Mouse (Mus musculus): ENCODE results near the gene Impg1. TPM values are rescaled to one million over a fixed set of nuclear protein-coding genes. Genes with fewer than 3 reads are reported as not detected.
"Not testable (repeated sequence)": the region's sequence is repeated elsewhere in the genome, so short reads cannot be mapped to it uniquely, and the experiment has no call there.

Impg1 gene
- polyA plus RNA-seq, 2 experiments from 2014 or later: 0.22 to 0.32 TPM

GRCm38 (mm10) chr9:80342520-80342919 is 122.8 kb downstream of the Impg1 start:
- no peak for ATAC-seq

- ATAC-seq: peak; percentile 44
Observed at GRCm38 (mm10) chr9:80341756-80342155, 123.5 kb downstream of the Impg1 start.

- no peak for ATAC-seq
Observed at GRCm38 (mm10) chr9:80340927-80341326, 124.4 kb downstream of the Impg1 start.

- ATAC-seq: no peak
Observed at GRCm38 (mm10) chr9:80338026-80338425, 127.3 kb downstream of the Impg1 start.

GRCm38 (mm10) chr9:80335660-80336357 is 129.5 kb downstream of the Impg1 start:
- no peak for ATAC-seq

- ATAC-seq: no peak
Observed at GRCm38 (mm10) chr9:80333998-80334605, 131.2 kb downstream of the Impg1 start.

- no peak for ATAC-seq
Observed at GRCm38 (mm10) chr9:80333466-80333865, 131.8 kb downstream of the Impg1 start.

- ATAC-seq: peak; percentile 84
Observed at GRCm38 (mm10) chr9:80332153-80332552, 133.1 kb downstream of the Impg1 start.

- ATAC-seq: not testable (repeated sequence)
Observed at GRCm38 (mm10) chr9:80321051-80321887, 144.0 kb downstream of the Impg1 start.

- ATAC-seq: peak; percentile 82
Observed at GRCm38 (mm10) chr9:80318027-80318426, 147.3 kb downstream of the Impg1 start.

GRCm38 (mm10) chr9:80315922-80316321 is 149.4 kb downstream of the Impg1 start:
- ATAC-seq: no peak

- peak; percentile 64 for ATAC-seq
Observed at GRCm38 (mm10) chr9:80313610-80314009, 151.7 kb downstream of the Impg1 start.

- ATAC-seq: no peak
Observed at GRCm38 (mm10) chr9:80307629-80308028, 157.7 kb downstream of the Impg1 start.

GRCm38 (mm10) chr9:80306853-80307252 is 158.4 kb downstream of the Impg1 start:
- no peak for ATAC-seq

GRCm38 (mm10) chr9:80306390-80306789 is 158.9 kb downstream of the Impg1 start:
- ATAC-seq: no peak

- no peak for ATAC-seq
Observed at GRCm38 (mm10) chr9:80303518-80303917, 161.8 kb downstream of the Impg1 start.

GRCm38 (mm10) chr9:80299031-80299430 is 166.2 kb downstream of the Impg1 start:
- peak; percentile 83 for ATAC-seq

- ATAC-seq: no peak
Observed at GRCm38 (mm10) chr9:80296086-80296485, 169.2 kb downstream of the Impg1 start.

- peak; percentile 84 for ATAC-seq
Observed at GRCm38 (mm10) chr9:80293056-80293584, 172.2 kb downstream of the Impg1 start.

- ATAC-seq: no peak
Observed at GRCm38 (mm10) chr9:80286845-80287244, 178.4 kb downstream of the Impg1 start.

GRCm38 (mm10) chr9:80284539-80285174 is 180.6 kb downstream of the Impg1 start:
- no peak for ATAC-seq

GRCm38 (mm10) chr9:80282426-80282825 is 182.9 kb downstream of the Impg1 start:
- peak; percentile 73 for ATAC-seq

GRCm38 (mm10) chr9:80280724-80281123 is 184.6 kb downstream of the Impg1 start:
- no peak for ATAC-seq

All from activated CD4-positive, CD25-positive, alpha-beta regulatory T cell, adult 4 months (primary cell).